22 mouse cellular contexts compared by ENCODE assay signal in the genomic region with DNA sequence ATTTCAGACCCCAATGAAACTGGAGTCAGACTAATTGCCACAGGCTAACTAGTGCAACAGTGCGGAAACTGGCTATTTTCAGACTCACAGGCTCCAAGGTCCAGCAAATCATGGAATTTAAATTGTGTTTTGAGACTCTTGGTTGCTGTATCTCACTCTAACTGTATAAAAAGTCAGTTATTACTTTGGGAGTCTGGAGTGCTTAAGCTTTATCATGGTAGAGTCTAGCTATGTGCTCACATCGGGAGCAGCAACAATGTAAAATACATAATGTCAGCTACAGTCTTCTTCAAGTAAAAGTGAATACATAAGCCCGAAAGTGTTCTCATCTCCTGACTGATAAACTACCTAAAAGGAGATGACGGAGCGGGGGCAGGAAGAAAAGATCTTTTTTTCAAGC.
"Had no signal": no experiment of that assay in that cellular context is flagged by ENCODE, and none has a peak within 500 bp of the region (broad histone marks: within the 10 kb centered on the region; RNA-seq: fewer than 3 reads in every experiment).

No protein-coding gene starts in this region.

- DNase-seq: liver, embryonic 13.5 days; liver, postnatal 0 days; lung, adult 2 months; lung, postnatal 14 days; lung, postnatal 36 days; right cerebral cortex, adult 18-20 months; right cerebral cortex, postnatal 25 days; right cerebral cortex, postnatal 4 days; spleen, adult 18-20 months; thymus, adult 2 months; thymus, postnatal 25 days; thymus, postnatal 4 days had no signal

- H3K4me2 ChIP-seq: liver, embryonic 13.5 days; liver, embryonic 15.5 days; lung, embryonic 15.5 days; midbrain, embryonic 13.5 days; midbrain, embryonic 15.5 days; neural tube, embryonic 12.5 days; stomach, embryonic 15.5 days had no signal

- H3K4me1 ChIP-seq: liver, embryonic 15.5 days had no signal

- H3K36me3 ChIP-seq: liver, embryonic 13.5 days; liver, embryonic 15.5 days; lung, embryonic 15.5 days; midbrain, embryonic 15.5 days; neural tube, embryonic 12.5 days had no signal

- H3K27me3 ChIP-seq: liver, embryonic 13.5 days; liver, embryonic 15.5 days; lung, embryonic 15.5 days; megakaryocyte, embryonic 14.5 days; midbrain, embryonic 13.5 days; midbrain, embryonic 15.5 days; neural tube, embryonic 12.5 days; stomach, embryonic 15.5 days had no signal

- H3K27ac ChIP-seq: liver, embryonic 13.5 days; liver, embryonic 15.5 days; lung, embryonic 15.5 days; macrophage; midbrain, embryonic 13.5 days; midbrain, embryonic 15.5 days; neural tube, embryonic 12.5 days; stomach, embryonic 15.5 days; stomach, postnatal 0 days had no signal

- H3K9me3 ChIP-seq: liver, embryonic 13.5 days; liver, embryonic 15.5 days; lung, embryonic 15.5 days; midbrain, embryonic 13.5 days; midbrain, embryonic 15.5 days; neural tube, embryonic 12.5 days; stomach, embryonic 15.5 days had no signal

- H3K9ac ChIP-seq: liver, embryonic 13.5 days; liver, embryonic 15.5 days; liver, postnatal 0 days; lung, embryonic 15.5 days; midbrain, embryonic 13.5 days; midbrain, embryonic 15.5 days; neural tube, embryonic 12.5 days; stomach, embryonic 15.5 days had no signal

- H3K4me3 ChIP-seq: liver, embryonic 13.5 days; liver, embryonic 15.5 days; lung, embryonic 15.5 days; megakaryocyte, embryonic 14.5 days; midbrain, embryonic 13.5 days; midbrain, embryonic 15.5 days; neural tube, embryonic 12.5 days; stomach, embryonic 15.5 days had no signal

- ATAC-seq: liver, postnatal 0 days; lung, postnatal 0 days; midbrain, embryonic 13.5 days; midbrain, embryonic 15.5 days had no signal
